Mouse (Mus musculus): ENCODE data around the gene Smad3. TPM values are rescaled to one million over a fixed set of nuclear protein-coding genes. Genes with fewer than 3 reads are reported as not detected.

Gene Smad3
- 10 to 100 TPM; 15.4 to 15.6 TPM for total RNA-seq (2021)

GRCm38 (mm10) chr9:63757865-63758440 is at the start of gene Smad3:
TSS of gene Smad3 (minus strand) at chr9:63757994.
- DNase-seq (ENCODE audit: extremely low spot score in 1 of 2, low spot score in 2 of 2) = peak; percentile 78 to 96
- intact Hi-C loops (cut with DNase I) = loop anchor here (5.0 to 10.0 kb wide), 2 partner anchors 79 to 623 kb away; no protein-coding TSS in a partner anchor

- DNase-seq (ENCODE audit: extremely low spot score in 1 of 2, low spot score in 2 of 2) = no peak
- intact Hi-C loops (cut with DNase I) = no loop called here
Measured at GRCm38 (mm10) chr9:63804847-63805246, 47.1 kb upstream of the Smad3 start.

GRCm38 (mm10) chr9:63803181-63803591 is 45.4 kb upstream of the Smad3 start:
- intact Hi-C loops (cut with DNase I) = no loop called here
- peak in 1 of 2 experiments; percentile 75 for DNase-seq (ENCODE audit: extremely low spot score in 1 of 2, low spot score in 2 of 2)

- DNase-seq (ENCODE audit: extremely low spot score in 1 of 2, low spot score in 2 of 2) = no peak
- intact Hi-C loops (cut with DNase I) = no loop called here
Measured at GRCm38 (mm10) chr9:63802504-63802903, 44.7 kb upstream of the Smad3 start.

- intact Hi-C loops (cut with DNase I) = no loop called here
- DNase-seq (ENCODE audit: extremely low spot score in 1 of 2, low spot score in 2 of 2) = no peak
Measured at GRCm38 (mm10) chr9:63802080-63802479, 44.3 kb upstream of the Smad3 start.

- intact Hi-C loops (cut with DNase I) = no loop called here
- no peak for DNase-seq (ENCODE audit: extremely low spot score in 1 of 2, low spot score in 2 of 2)
Measured at GRCm38 (mm10) chr9:63796429-63796828, 38.6 kb upstream of the Smad3 start.

GRCm38 (mm10) chr9:63793731-63794495 is 36.1 kb upstream of the Smad3 start:
- intact Hi-C loops (cut with DNase I) = no loop called here
- peak; percentile 35 to 64 for DNase-seq (ENCODE audit: extremely low spot score in 1 of 2, low spot score in 2 of 2)

- intact Hi-C loops (cut with DNase I) = no loop called here
Measured at GRCm38 (mm10) chr9:63791716-63792115, 33.9 kb upstream of the Smad3 start.

GRCm38 (mm10) chr9:63791275-63791674 is 33.5 kb upstream of the Smad3 start:
- intact Hi-C loops (cut with DNase I) = no loop called here
- peak in 1 of 2 experiments; percentile 69 for DNase-seq (ENCODE audit: extremely low spot score in 1 of 2, low spot score in 2 of 2)

More at GRCm38 (mm10) chr9:63791716-63792115, 33.9 kb upstream of the Smad3 start:
- no peak for DNase-seq (ENCODE audit: extremely low spot score in 1 of 2, low spot score in 2 of 2)

- intact Hi-C loops (cut with DNase I) = no loop called here
Measured at GRCm38 (mm10) chr9:63790222-63790621, 32.4 kb upstream of the Smad3 start.

GRCm38 (mm10) chr9:63789386-63789785 is 31.6 kb upstream of the Smad3 start:
- intact Hi-C loops (cut with DNase I) = no loop called here
- no peak for DNase-seq (ENCODE audit: extremely low spot score in 1 of 2, low spot score in 2 of 2)

More at GRCm38 (mm10) chr9:63790222-63790621, 32.4 kb upstream of the Smad3 start:
- no peak for DNase-seq (ENCODE audit: extremely low spot score in 1 of 2, low spot score in 2 of 2)

- no peak for DNase-seq (ENCODE audit: extremely low spot score in 1 of 2, low spot score in 2 of 2)
- intact Hi-C loops (cut with DNase I) = no loop called here
Measured at GRCm38 (mm10) chr9:63787606-63788005, 29.8 kb upstream of the Smad3 start.

GRCm38 (mm10) chr9:63787086-63787485 is 29.3 kb upstream of the Smad3 start:
- DNase-seq (ENCODE audit: extremely low spot score in 1 of 2, low spot score in 2 of 2) = no peak
- intact Hi-C loops (cut with DNase I) = no loop called here

GRCm38 (mm10) chr9:63786026-63786670 is 28.4 kb upstream of the Smad3 start:
- intact Hi-C loops (cut with DNase I) = no loop called here

GRCm38 (mm10) chr9:63785492-63785891 is 27.7 kb upstream of the Smad3 start:
- no peak for DNase-seq (ENCODE audit: extremely low spot score in 1 of 2, low spot score in 2 of 2)
- intact Hi-C loops (cut with DNase I) = no loop called here

More at GRCm38 (mm10) chr9:63786026-63786670, 28.4 kb upstream of the Smad3 start:
- DNase-seq (ENCODE audit: extremely low spot score in 1 of 2, low spot score in 2 of 2) = no peak

GRCm38 (mm10) chr9:63784597-63784996 is 26.8 kb upstream of the Smad3 start:
- DNase-seq (ENCODE audit: extremely low spot score in 1 of 2, low spot score in 2 of 2) = no peak
- intact Hi-C loops (cut with DNase I) = no loop called here

GRCm38 (mm10) chr9:63782744-63783143 is 24.9 kb upstream of the Smad3 start:
- DNase-seq (ENCODE audit: extremely low spot score in 1 of 2, low spot score in 2 of 2) = no peak
- intact Hi-C loops (cut with DNase I) = no loop called here

- intact Hi-C loops (cut with DNase I) = no loop called here
- DNase-seq (ENCODE audit: extremely low spot score in 1 of 2, low spot score in 2 of 2) = no peak
Measured at GRCm38 (mm10) chr9:63781714-63782464, 24.1 kb upstream of the Smad3 start.
